Mouse (Mus musculus) kidney, postnatal 10 days (tissue): ENCODE results near the gene Prkacb.
A peak's percentile ranks its signal among the peaks of the same experiment; 100 is the strongest.

Experiments used
- DNase-seq: peaks from one replicate; pipeline ENCODE4 v3.0.0; 2021; ENCODE audit warnings: mixed read lengths

Gene Prkacb

GRCm38 (mm10) chr3:146812901-146813393 lies at the start of gene Prkacb:
Gene Prkacb (minus strand): TSS chr3:146812990.
- peak; percentile 96 for DNase-seq

- DNase-seq: no peak
Observed at GRCm38 (mm10) chr3:146860308-146860707, 47.5 kb upstream of the Prkacb start.

GRCm38 (mm10) chr3:146857373-146857772 lies 44.6 kb upstream of the Prkacb start:
- DNase-seq: no peak

- no peak for DNase-seq
Observed at GRCm38 (mm10) chr3:146854473-146855087, 41.8 kb upstream of the Prkacb start.

- DNase-seq: peak; percentile 87
Observed at GRCm38 (mm10) chr3:146851966-146852891, 39.4 kb upstream of the Prkacb start, which contains the start of gene Ttll7. Gene Ttll7 (plus strand): TSS chr3:146852367.

- DNase-seq: no peak
Observed at GRCm38 (mm10) chr3:146849360-146849759, 36.6 kb upstream of the Prkacb start.

- DNase-seq: no peak
Observed at GRCm38 (mm10) chr3:146848112-146848511, 35.3 kb upstream of the Prkacb start.

- DNase-seq: no peak
Observed at GRCm38 (mm10) chr3:146846237-146846636, 33.4 kb upstream of the Prkacb start.

- DNase-seq: no peak
Observed at GRCm38 (mm10) chr3:146843470-146843869, 30.7 kb upstream of the Prkacb start.

GRCm38 (mm10) chr3:146842766-146843165 lies 30.0 kb upstream of the Prkacb start:
- DNase-seq: no peak

- DNase-seq: no peak
Observed at GRCm38 (mm10) chr3:146820718-146821117, 7.9 kb upstream of the Prkacb start.

- DNase-seq: no peak
Observed at GRCm38 (mm10) chr3:146813624-146814023, 834 bp upstream of the Prkacb start.

- peak; percentile 75 for DNase-seq
Observed at GRCm38 (mm10) chr3:146812041-146812878, 530 bp downstream of the Prkacb start.

- no peak for DNase-seq
Observed at GRCm38 (mm10) chr3:146793554-146794257, 19.1 kb downstream of the Prkacb start.

- no peak for DNase-seq
Observed at GRCm38 (mm10) chr3:146792144-146792748, 20.5 kb downstream of the Prkacb start.

GRCm38 (mm10) chr3:146784233-146784632 lies 28.6 kb downstream of the Prkacb start:
- DNase-seq: no peak

GRCm38 (mm10) chr3:146783645-146784225 lies 29.1 kb downstream of the Prkacb start:
- DNase-seq: no peak

GRCm38 (mm10) chr3:146782548-146782947 lies 30.2 kb downstream of the Prkacb start:
- DNase-seq: no peak

- DNase-seq: peak; percentile 47
Observed at GRCm38 (mm10) chr3:146781131-146781530, 31.7 kb downstream of the Prkacb start.

- no peak for DNase-seq
Observed at GRCm38 (mm10) chr3:146780241-146780640, 32.5 kb downstream of the Prkacb start.

GRCm38 (mm10) chr3:146778913-146779312 lies 33.9 kb downstream of the Prkacb start:
- DNase-seq: no peak
